Mouse (Mus musculus): ENCODE data around the gene Klhl3.

Gene Klhl3

DNA sequence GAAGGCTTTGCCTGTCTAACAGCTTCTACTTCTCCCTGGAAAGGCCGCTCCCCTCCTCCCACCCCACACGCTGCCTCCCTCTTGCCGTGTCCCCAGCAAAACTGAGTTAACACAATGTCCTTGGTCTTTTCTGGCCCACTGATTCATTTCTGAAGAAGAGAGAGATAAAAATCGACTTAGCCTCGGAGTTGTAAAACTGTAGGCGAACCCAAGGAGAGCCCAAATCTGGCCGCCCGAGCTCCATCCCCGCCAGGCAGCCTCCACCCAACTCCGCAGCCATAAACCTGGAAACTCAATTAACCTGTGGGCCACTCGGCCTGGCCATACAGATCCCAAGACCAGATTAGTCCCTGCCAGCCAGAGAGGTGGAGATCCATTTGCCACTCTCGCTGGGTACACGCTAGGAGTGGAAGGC is 47.3 kb downstream of the Klhl3 start:
- DNase-seq, result no peak

DNA sequence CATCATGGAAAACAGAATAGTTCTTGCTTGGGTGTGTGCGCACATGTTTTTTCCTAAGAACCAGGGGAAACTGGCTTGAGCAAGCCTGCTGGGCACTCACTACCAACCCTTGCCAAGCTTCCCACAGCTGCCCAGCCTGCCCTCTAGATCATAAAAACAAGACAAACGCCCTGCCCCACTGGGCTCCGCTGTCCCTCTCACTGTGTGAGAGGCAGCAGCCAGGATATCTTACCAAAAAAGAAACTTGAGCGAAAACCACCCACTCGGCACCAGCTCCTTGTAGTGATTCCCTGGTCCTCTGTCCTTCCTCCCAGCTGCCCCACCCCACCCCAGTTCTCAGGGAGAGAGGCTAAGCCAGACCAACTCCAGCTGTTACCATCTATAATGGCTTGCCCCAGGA is 48.1 kb downstream of the Klhl3 start:
- no peak for DNase-seq

DNA sequence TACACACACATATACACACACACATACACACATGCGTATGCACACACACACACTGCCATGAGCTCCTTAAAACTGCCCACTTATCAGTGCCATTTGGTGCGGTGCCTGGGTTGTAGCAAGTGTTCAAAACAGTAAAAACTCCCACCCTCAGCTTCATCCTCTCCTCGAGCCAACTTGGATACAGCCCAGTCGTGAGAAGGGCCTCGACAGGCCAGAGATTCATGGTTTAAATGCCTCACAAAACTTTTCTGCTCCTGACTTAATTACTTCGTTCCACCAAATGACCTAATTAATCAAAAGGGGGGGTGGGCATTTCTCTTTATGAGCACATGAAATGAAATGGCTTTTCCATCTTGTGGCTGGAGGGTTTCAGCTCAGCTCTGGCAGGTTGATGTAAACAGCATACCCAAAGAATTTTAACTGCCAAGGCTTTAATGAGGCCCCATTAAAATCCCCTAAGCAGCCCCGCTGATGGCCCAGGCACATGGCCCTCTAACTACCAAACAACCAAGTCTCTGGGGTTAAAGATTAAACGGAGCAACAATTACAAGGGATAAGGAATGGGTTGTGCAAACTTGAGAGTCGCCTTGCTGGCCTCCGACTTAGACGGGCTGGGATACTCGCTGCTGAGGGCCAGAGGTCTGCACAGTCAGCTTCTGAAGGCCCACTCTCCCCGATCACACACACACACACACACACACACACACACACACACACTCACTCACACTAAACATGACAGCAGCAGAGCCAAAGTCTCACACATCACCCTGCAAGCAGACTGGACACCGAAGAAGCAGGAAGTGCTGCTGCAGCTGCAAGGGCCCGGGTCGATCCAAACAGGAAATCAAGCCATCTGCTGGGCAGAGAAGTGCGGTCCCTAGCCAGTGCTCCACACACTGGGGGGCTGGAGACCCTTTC is 55.2 kb downstream of the Klhl3 start:
- peak; percentile 39 for DNase-seq

DNA sequence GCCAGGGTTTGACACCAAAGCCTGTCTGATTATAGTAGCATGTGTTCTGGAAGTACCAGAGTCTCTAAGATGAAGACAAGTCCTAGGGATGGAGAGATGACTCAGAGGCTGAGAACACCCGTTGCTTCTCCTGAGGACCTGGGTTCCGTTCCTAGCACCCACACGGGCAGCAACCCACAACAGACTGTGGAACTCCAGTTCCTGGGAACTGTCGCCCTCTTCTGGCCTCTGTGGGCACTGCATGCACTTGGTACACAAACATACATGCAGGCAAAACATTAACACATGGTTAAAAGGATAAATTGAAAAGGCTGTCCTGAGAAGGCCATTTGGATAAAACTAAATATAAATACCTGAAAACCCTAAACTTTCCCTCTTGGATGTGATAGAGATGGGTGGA is 56.8 kb downstream of the Klhl3 start:
- peak; percentile 21 for DNase-seq

DNA sequence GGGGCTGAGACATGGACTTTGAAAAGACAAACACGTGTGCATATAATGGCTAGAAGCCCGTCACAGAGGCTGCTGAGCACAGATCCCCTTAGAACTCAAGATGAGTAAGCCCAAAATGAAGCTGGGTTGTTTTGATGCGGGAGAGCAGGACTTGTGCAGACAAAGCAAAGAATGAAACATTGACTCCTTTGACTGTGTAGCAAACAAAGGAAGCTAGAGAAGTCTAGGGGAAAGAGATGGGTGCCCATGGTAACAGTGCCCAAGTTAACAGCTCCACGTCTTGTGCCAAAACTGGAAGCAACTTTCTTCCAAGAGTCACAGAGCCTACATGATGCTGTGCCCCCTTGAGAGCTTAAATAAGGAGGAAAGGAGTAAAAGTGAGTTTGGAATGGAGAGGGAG is 59.8 kb downstream of the Klhl3 start:
- DNase-seq, result no peak

DNA sequence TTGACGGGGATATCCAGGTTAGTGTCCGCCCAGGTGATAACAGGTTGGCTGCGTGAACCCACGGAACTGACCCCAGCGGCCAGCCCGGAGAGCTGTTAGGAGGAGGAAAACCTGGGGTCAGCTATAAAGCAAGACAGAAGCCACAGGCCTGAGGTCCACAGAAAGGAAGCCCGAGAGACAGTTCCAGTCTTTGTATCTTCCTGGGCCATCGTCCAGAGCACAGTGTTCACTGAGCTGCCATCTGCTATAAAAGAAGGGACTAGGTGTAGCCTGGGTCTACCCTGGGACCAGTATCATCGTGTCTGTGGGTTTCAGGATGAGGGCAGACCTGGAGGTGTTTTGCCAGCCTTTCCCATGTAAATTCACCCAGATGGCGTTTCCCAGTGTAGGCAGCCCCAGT is 61.7 kb downstream of the Klhl3 start:
- no peak for DNase-seq

DNA sequence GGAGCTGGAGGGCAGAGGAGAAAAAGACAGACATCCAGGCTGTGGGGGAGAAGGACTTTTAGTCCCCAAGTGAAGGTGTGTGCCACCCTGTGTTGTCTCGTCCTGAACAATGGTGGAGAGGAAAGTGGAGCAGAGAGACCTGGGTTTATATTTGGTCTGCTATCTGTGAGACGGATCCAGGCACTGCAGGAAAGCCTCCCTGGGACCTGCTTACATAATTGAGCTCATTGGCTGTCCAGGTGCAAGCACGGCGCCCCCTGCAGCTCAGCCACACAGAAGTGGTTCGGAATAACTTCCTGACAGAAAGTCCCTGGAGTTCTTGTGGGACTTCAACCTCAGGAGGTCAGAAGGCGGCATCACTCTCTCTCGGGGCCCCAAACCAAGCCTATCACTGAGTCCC is 62.1 kb downstream of the Klhl3 start:
- no peak for DNase-seq

DNA sequence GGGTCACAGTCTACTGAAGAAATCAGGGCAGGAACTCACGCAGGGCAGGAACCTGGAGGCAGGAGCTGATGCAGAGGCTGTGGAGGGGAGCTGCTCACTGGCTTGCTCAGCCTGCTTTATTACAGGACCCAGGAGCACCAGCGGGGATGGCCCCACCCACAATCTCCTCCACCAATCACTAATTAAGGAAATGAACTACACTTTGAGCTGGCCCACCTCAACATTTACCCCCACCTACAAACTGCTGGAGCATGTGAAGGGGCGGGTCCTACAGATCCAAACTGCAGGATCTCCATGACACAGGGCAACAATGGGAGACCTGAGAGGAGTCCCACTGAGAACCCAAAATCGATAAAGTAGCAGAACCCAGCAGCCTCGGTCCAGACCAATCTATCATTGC is 64.3 kb downstream of the Klhl3 start:
- DNase-seq, result no peak

DNA sequence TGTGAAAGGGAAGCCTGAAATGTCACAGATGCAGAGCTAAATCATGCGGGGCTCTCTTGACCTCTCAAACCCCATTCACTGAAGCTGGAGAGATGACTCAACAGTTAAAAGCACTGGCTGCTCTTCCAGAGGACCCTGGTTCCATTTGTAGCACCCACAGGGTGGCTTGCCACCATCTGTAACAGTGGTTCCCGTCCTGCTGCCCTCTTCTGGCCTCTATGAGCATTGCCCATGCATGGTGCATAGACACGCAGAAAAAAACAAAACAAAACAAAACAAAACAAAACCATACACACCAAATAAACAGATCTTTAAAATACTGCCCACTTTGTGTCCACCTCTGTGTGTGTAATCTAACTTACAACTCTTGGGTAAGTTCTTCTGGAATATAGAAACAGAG is 65.3 kb downstream of the Klhl3 start:
- DNase-seq, result no peak

DNA sequence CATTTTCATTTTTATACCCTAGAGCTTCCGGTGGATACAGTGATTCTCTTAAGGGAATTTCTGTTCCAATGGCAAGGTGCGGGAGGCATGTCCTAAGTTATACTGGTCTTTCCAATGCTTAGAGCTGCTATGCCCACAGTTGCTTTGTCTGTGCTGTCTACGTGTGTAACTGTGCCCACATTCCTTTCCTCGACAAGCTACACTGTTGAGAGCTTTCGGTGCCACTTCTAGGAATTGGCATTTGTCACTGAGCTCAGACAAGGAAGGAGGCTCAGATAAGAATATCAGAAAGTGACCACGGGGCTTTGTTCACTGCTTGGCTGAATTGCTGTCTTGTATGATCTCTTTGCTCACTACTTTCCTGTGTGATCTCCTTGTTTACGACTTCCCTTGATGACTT is 67.2 kb downstream of the Klhl3 start:
- no peak for DNase-seq

DNA sequence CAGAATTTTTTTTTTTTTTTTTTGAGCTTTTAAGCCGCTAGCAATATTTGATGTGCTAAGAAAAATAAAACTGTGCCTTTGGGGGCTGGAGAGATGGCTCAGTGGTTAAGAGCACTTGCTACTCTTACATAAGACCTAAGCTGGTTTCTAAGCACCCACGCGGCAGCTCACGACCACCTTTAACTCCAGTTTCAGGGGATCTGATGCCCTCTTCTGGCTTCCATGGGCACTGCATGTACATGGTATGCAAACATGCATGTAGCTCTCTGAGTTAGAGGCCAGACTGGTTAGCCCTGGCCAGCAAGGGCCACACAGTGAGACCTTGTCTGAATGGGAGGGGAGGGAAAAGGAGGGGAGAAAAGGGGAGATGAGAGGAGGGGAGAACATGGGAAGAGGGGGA is 68.1 kb downstream of the Klhl3 start:
- DNase-seq, result peak; percentile 33

DNA sequence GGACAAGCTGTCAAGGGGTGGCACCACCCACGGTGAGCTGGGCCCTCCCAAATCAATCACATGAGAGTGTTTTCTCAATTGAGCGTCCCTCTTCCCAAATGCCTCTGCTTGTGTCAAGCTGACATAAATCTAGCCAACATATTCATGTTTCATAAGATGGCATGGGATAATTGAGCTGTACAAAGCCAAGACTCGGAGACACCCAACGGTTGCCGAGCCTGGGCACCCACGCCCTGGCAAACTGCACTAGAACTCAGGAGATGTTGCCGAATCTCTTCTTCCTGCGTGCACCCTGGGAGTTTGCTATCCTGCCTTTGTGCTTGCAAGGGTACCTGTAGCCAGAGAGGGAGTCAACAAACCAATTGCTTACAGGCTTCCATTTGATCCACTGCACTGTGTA is 70.1 kb downstream of the Klhl3 start:
- no peak for DNase-seq

DNA sequence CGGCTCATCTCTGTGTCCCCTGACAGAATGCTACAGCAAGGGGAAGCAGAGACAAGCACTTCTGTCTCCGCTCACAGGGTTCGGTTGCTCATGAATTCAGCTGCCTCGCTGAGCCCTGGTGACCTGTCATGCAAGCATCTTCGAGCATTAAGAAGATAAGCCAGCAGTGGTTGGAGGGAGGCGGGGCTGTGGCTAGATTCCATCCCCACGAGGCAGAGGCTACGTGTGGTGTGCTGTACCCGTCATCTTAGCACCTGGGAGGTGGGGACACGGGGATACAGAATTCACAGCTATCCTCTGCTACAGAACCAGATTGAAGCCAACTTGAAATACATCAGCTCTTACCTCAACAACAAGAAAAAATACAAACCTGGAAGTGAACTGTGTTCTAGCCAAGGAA is 73.3 kb downstream of the Klhl3 start:
- DNase-seq, result no peak

DNA sequence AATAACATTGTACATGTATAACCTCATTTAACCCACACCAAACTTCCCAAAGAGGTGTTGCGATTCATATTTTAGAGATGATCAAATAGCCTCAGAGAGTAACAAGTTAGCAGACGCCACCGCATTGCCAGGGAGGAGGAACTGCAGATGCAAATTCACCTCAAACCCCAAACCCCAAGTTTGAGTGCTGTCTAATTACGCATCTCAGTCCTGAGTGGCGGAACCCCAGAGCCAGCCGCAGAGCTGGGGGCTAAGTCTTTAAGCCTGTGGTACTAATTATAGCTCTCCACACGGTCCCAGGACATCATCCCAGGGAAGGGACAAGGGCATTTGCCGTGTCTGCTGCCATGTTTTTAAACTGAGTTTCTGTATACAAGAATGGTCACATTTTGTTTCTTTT is 75.9 kb downstream of the Klhl3 start:
- DNase-seq, result no peak

DNA sequence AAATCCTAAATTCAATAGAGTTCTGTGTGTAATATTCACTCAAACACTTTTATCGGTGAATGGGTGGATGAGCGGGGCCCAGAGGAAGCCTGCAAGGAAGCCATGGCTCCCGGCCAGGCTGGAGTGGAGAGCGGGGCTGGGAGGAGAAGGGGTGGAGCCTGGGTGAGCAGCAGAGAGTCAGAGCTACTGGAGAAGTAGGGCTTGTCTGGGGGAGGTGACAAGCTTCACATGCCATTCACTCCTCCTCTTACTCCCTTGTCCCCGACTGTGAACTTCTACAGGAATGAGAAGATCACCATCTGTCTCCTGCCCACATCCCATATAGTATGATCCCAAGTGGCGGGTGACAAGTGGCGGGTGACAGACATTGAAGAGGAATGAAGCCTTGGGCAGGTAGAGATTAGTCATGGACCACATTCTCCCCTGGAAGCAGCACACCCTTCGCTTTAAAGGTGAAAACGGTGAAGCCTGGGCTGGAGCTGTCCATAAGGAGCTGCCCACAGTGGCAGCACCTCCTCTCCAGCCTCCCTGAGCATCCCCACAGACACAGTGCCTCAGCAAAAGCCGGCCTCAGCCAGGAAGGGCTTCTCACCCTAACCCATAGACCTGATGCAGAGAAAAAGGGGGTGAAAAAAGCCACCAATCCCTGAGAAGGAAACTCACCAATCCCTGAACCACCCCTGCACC is 77.8 kb downstream of the Klhl3 start:
- DNase-seq, result peak; percentile 54

DNA sequence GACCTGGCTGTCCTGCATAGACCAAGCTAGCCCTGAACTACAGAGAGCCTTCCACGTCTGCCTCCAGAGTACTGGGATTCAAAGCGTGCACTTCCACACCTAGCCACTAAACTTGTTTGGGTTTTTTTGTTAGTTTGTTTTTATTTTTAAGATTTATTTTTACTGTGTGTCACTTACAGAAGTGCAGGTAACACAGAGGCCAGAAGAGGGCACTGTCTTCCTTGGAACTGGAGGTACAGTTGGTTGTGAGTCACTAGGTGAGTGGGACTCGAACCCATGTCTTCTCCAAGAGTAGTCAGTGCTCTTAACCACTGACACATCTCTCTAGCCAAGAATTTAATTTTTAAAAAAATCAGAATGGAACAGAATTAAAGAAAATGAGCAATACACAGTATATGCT is 78.4 kb downstream of the Klhl3 start:
- DNase-seq, result no peak

DNA sequence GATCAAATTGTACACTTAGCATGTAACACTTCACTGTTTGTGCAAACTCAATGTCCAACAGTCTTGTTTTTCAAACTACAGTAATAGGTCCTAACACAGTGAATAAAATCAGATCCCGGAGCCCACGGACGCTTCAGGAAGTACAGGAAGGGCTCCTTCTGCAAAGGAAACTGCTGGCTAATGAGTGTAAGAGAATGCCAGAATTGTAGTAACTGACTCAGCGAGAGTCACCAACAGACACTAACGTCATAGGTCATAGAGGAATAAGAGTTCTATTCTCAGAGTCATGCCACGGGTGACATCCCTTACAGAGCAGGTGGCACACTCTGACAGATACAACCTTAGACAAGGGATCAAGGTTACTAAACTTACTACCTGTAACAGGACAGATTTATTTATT is 78.9 kb downstream of the Klhl3 start:
- no peak for DNase-seq

DNA sequence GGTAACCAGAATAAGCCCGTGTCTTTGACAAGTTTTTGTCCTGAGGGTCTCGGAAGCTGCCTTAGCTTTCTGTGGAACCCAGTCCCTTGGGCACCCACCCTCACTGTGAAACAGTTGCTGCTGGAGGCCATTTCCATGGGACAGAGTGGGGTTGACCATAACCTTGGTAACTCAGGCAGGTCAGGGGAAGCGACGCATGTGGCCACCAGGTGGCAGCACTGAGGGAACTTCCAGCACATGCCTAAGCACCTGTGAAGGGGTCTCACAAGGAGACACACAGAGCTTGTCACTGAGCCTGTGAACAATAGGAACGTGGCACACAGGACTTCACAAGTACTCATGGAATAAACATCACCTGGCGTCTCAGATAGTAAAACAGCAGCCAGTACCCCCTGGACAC is 81.6 kb downstream of the Klhl3 start:
- DNase-seq, result peak; percentile 67

DNA sequence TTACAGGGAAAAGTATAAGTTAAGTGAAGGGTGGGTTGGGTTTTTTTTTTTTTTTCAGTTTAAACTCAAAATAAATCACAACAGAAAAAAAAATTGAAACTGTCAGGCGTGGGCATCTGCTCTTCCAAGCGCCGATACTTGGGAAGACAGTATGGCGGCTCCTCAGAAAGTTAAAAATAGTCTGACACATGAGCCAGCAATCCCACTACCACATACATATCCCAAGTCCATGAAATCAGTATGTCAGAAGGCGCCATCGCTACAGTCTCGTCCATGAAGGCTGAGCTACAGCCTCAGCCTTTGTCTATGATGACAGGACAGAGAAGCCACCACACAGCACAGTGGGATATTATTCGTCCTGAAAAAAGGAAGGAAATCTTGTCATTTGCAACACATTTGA is 86.3 kb downstream of the Klhl3 start:
- DNase-seq, result no peak

DNA sequence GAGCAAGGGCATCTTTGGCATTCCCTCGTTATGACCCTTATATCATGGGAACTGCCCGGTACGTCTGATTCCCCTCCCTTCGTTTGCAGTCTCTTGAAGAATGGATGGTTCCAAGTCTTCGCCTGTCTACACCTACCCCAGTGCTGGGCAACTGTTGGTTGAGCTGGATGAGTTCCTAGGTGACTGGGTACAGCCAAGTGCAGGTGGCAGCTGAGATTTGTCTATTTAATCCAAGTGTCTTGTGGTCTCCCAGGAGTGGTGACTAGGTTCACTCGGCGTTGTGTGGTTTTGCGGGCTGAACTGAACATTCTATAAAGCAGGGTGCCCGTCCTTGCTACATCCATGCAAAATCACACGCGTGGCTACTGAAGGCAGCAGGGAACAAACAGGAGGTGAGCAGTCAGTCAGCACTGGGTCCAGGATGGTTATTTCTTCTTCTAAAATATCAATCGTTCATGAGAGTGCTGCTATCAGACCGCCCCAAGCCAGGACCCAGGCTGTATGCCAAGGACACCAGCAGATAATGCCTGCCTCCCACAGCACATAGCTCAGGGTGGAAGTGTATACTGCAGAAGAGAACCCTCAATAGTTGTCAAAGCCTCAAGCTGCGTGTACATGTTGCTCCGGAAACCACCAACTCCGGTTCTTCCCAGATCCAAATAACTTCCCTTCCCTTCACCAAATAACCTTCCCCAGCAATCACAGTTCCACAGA is 87.5 kb downstream of the Klhl3 start:
- no peak for DNase-seq

DNA sequence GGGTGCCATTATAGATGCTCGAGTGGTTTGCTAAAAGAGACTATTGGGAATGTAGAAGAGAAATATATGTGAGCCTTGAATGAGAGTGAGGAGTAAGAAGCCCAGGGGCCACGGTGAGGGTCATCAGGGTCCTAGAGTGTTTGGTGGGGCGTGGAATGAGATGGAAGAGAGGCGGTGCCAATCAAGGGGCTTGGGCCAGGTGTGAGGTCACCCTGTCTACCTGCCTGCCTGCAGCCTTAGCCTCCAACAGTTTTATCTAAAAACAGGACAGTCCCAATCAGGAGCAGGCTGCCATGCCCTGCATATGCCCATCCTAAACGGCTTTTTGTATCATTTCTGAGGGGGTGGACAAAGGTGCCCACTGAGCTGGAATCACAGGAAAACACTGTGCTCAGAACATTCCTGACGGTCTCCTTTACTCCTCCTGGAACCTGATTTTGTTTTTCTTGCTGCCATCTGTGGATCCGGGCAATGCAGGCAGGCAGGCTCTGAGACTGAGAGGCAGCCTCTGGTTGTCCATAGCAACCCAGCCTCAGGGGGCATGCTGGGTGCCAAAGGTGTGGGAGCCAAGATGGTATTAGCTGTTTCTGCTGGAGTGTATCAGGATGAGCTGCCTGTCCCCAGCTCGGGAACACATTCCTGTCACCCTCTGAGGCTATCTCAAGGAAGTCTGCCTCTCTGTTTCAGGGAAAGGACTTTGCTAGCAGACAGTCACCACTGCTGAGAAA is 89.5 kb downstream of the Klhl3 start:
- no peak for DNase-seq

DNA sequence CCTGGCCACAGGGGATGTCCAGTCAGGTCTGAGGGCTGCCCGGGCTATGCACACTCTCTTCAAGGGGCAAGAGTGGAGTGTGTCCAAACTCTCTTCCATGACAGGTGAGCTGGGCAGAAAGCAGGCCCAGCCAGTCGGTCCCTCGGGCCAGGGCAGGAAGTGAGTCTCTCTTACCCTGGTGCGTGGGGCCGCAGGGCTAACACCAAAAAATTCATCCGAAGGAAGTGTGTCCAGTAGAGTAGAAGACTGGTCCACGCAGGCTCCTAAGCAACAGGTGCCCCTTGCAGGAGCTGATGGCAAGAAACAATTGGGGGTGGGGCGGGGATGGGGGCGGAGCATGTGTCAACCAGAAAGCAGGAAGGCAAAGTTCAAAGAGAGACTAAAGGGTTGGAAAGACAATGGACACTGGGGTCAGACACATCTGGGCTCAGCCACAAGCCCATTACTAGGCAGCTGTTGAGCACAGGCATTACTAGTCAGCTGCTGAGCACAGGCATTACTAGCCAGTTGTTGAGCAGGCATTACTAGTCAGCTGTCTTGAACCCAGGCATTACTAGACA is 90.3 kb downstream of the Klhl3 start:
- no peak for DNase-seq

DNA sequence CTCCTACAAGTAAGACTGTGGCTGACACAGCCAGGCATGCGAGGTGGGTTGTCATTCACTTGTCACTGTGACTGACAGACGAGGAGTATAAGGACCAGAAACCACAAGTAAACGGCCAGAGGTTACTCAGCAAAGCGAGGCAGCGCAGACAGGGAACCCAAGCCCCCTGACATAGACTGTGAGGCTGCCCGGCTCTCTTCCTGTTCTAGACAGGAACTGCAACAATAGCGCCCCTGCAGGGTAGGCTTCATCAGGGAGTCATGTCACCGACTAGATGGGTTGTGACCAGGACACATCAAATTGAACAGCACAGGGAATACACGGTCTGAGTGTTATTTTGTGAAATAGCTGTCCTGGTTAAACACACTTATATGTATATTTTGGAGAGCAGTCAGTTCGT is 93.0 kb downstream of the Klhl3 start:
- no peak for DNase-seq
